Mouse (Mus musculus) liver, embryonic 12.5 days (tissue): ENCODE data around the gene Cmas. TPM values are rescaled to one million over a fixed set of nuclear protein-coding genes. Genes with fewer than 3 reads are reported as not detected.

ENCODE experiments used
- ATAC-seq: fragments of 200-750 bp; cut with Nextera tagmentation; 2 replicates; pipeline ENCODE4 v1.8.0; 2017; ENCODE audit warnings: moderate number of reproducible peaks, mild to moderate bottlenecking, moderate library complexity
- H3K27ac ChIP-seq: fragments of 300-500 bp; sonication (generic); 2 replicates; pipeline ENCODE4 v1.5.1; 2016; ENCODE audit warnings: mild to moderate bottlenecking
- H3K27me3 ChIP-seq: fragments of 300-500 bp; sonication (generic); replicated peaks from 2 replicates; pipeline ENCODE4 v1.6.1; 2016; ENCODE audit warnings: mild to moderate bottlenecking, moderate library complexity
- H3K36me3 ChIP-seq: fragments of 300-500 bp; sonication (generic); 2 replicates; pipeline ENCODE4 v1.6.1; 2016; ENCODE audit warnings: mild to moderate bottlenecking, moderate library complexity
- H3K4me1 ChIP-seq: fragments of 300-500 bp; sonication (generic); 2 replicates; pipeline ENCODE4 v1.6.1; 2016
- H3K4me2 ChIP-seq: fragments of 300-500 bp; sonication (generic); 2 replicates; pipeline ENCODE4 v1.6.1; 2016; ENCODE audit warnings: mild to moderate bottlenecking, moderate library complexity
- H3K4me3 ChIP-seq: fragments of 300-500 bp; sonication (generic); 2 replicates; pipeline ENCODE4 v1.5.1; 2016; ENCODE audit warnings: mild to moderate bottlenecking, moderate library complexity
- H3K9ac ChIP-seq: fragments of 300-500 bp; sonication (generic); 2 replicates; pipeline ENCODE4 v1.6.1; 2016; ENCODE audit warnings: mild to moderate bottlenecking, moderate library complexity
- H3K9me3 ChIP-seq: fragments of 300-500 bp; sonication (generic); replicated peaks from 2 replicates; pipeline ENCODE4 v1.6.1; 2016; ENCODE audit warnings: mild to moderate bottlenecking, moderate library complexity
- WGBS: fragments of 180-500 bp; shearing (Covaris S2); methylation state at CpG from one replicate; pipeline ENCODE4 v1.1.7; 2016; ENCODE audit not compliant: insufficient replicate concordance; 5-methylcytosine and 5-hydroxymethylcytosine counted together
- polyA plus RNA-seq: library from polyadenylated mRNA; unstranded; fragments of >200 nt; fragmentation: Nextera tagmentation; extraction: Ambion mirVana; gene quantifications from 2 replicates; pipeline ENCODE4 v1.2.1, GENCODE M21; 2016

Cmas gene
- polyA plus RNA-seq, 1 experiment from 2014 or later, result 157 TPM

DNA sequence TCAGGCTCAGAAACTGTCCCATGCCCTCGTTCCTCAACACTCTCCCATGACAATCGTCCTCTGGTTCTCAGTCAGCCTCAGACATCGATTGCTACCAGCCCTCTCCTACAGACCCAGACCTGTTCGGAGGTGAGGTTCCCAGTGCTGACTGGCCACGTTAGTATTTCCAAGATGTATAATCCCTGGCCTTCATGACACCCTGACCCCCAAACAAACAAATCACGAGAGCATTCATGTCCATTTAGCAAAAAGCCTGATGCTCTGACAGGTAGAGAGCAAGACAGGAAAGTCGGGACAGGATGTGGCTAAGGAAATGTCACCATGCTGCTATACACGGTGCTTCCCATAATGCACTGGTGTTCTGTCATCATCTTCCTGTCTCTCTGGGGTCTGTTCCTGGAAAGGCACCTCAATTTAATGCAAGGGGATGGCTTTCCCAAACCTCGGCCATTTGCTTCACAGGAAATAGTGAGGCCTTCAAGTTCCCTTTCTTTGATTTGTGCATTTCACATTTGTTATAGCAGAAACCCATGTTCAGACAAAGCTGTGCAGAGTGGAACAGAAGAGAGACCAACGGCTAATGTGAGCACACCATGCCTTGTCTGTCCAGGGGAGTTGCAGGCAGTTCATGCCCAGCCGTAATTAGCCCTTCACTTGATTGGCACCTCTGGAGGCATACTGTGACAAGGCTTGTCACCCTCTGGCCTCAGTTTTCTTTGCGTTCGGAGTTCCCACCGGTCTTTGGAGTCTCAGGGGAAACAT, 23.5 kb downstream of the Cmas start:
- Histone ChIP-seq H3K27ac (no peak overlapping the region), H3K36me3 (peaks cover 23% of the 10 kb centered on the region), H3K9me3 (no peaks in the 10 kb centered on the region), H3K4me1 (peaks cover 23% of the 10 kb centered on the region), H3K27me3 (no peaks in the 10 kb centered on the region), H3K4me2 (no peak overlapping the region), H3K9ac (no peak overlapping the region), H3K4me3 (no peak overlapping the region)
- 57% methylated on average over 14 of the region's 14 CpGs for WGBS
- no peak for ATAC-seq

DNA sequence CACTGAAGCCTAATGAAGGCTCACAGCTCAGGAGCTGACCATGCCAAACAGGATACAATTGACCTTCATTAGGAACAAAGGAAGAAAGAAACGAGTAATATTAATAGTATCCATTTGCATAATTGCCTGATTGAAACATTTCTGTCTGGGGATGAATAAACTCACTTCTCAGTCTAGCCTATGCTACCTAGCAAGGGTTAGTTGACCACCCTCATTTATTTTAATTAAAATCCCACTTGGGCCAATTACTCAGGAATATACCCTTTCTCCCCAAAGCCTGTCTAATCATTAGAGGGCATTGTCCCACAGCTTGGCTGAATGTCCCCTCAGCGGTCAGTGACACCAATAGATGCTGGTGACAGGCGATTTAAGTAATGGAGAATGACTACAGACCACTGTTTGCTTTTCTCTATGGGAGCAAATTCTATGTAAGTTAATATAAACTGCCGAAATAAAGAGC, 24.1 kb downstream of the Cmas start:
- 75% methylated on average over 4 of the region's 4 CpGs for WGBS
- Histone ChIP-seq H3K36me3 (peaks cover 17% of the 10 kb centered on the region), H3K4me3 (no peak overlapping the region), H3K4me2 (no peak overlapping the region), H3K9ac (no peak overlapping the region), H3K27ac (no peak overlapping the region), H3K27me3 (no peaks in the 10 kb centered on the region), H3K4me1 (peaks cover 22% of the 10 kb centered on the region), H3K9me3 (no peaks in the 10 kb centered on the region)
- ATAC-seq, result no peak

DNA sequence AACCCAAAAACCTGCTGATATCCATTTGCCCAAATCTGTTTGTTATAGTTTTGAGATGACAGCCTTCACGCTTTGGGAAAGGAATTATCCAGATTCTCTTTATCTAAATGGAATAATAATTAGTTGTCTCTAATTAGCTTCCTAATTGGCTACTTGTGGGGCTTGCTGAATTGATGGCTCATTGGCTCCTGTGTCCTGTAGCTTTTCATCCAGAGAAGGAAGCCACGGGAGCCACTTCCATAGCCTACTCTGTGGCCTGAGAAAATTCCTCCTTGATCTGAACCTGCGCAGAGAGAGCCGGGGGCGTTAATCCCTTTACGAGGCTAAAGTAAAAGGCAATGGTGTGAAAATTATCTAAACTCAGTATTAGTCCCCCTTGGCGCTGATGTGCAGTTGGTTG, 24.8 kb downstream of the Cmas start:
- Histone ChIP-seq H3K9me3 (no peaks in the 10 kb centered on the region), H3K27ac (no peak overlapping the region), H3K4me2 (no peak overlapping the region), H3K9ac (no peak overlapping the region), H3K4me3 (no peak overlapping the region), H3K27me3 (no peaks in the 10 kb centered on the region), H3K36me3 (peaks cover 10% of the 10 kb centered on the region), H3K4me1 (peaks cover 15% of the 10 kb centered on the region)
- WGBS, result 75% methylated on average over 7 of the region's 7 CpGs
- no peak for ATAC-seq

DNA sequence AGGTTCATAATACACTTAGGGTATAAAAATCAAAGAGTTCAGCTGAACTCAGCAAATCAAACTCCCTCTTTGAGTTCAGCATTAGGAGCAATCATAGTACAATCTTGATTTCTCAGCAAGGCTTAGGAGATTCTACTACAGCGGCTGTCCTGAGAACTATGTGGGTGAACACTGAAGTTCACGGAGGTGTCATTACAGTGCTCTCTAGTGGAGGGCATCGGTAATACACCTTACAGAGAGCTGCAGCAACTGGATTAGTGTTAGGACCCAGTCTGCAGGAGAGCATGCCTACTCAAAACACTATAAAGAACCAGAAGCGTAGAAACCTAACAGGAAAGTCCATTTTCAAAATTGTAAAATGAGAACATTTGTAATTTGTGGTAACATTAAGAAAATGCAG, 28.9 kb downstream of the Cmas start:
- no peak overlapping the region for H3K27ac ChIP-seq
- ATAC-seq, result no peak
- H3K9ac ChIP-seq, result no peak overlapping the region
- H3K36me3 ChIP-seq, result no peaks in the 10 kb centered on the region
- no peak overlapping the region for H3K4me2 ChIP-seq
- H3K4me3 ChIP-seq, result no peak overlapping the region
- H3K9me3 ChIP-seq, result no peaks in the 10 kb centered on the region
- H3K27me3 ChIP-seq, result no peaks in the 10 kb centered on the region
- 18% methylated on average over 4 of the region's 4 CpGs for WGBS
- H3K4me1 ChIP-seq, result no peaks in the 10 kb centered on the region

DNA sequence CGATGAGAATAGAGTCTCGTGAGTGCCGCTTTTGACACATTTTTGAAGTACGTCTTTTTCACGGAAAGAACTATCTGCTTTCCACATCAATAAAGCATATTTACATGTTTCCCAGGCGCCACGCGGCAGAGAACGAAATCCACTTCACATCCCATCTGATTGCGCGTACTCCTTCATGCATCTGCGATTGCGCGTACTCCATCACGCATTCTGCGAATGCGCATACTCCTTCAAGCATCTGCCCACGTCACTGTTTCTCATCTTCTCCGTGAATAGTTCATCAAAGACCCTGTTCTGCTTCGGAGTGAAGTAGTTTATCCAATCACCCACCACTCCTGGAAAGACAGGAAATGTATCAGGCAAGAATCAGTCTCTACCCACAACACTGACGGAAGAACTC, 29.6 kb downstream of the Cmas start:
- Histone ChIP-seq H3K4me3 (no peak overlapping the region), H3K9me3 (no peaks in the 10 kb centered on the region), H3K36me3 (no peaks in the 10 kb centered on the region), H3K27me3 (no peaks in the 10 kb centered on the region), H3K27ac (no peak overlapping the region), H3K4me1 (no peaks in the 10 kb centered on the region), H3K9ac (no peak overlapping the region), H3K4me2 (no peak overlapping the region)
- no peak for ATAC-seq
- WGBS, result 81% methylated on average over 21 of the region's 21 CpGs

DNA sequence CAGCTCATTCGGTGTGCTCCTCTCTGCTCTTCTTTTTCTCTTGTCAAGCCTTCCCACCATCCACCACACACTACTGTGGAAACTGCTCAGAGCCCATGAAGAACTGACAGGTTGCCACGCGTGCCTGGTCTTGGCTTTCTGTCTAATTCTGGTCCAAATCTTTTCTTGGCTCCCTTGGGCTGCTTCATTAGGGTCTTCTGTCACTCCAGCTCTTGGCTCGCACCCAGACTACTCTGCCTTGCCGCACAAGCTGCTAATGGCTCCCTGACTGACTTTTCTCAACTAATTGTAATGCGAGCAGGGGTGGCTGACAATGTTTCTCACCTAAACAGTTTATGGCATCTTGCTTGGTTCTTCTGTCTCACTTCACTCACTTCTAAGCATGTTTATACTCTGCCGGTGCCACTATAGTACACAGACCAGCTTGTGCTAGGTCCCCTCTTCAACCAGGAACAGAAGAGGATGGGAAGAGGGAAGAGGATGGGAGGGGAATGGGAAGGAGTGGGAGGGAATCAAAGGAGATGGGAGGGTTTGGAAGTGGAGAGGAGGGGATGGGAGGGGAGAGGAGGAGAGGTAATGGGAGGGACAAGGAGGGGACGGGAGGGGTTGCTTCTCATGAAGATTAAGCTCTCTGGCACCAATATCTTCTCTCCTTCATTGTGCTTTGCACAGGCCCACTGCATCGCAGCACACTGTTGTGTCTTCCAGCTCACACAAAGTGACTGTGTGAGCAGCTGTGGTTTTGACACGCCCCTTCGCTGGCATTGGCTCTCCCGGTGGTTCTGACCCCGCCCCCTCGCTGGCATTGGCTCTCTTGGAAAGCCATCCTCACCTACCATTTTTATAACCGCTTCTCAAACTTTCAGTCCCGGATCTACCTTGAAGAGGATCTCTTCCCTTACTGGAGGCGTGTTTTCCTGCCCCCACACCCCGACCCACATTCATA, 31.8 kb downstream of the Cmas start:
- 60% methylated on average over 18 of the region's 18 CpGs for WGBS

DNA sequence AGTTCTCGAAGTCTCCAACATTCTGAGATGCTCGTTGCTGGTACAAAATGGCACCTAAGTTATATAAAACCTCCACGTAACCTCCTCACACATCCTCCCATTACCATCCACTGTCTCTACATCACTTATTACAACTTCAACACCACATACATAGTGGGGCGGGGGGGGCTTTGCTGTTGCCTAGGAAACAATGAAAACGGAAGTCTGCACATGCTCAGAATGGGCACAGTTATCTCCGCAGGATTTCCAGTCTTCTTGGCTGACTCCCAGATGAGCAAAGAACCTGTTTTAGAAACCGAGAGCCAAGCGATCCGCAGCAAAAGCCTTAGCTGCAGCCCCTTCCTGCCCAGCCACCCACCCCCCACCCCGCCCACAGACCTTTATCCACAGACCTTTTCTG, 33.2 kb downstream of the Cmas start:
- Histone ChIP-seq H3K27me3 (no peaks in the 10 kb centered on the region), H3K9ac (no peak overlapping the region), H3K4me2 (no peak overlapping the region), H3K4me1 (no peaks in the 10 kb centered on the region), H3K27ac (no peak overlapping the region), H3K9me3 (no peaks in the 10 kb centered on the region), H3K36me3 (no peaks in the 10 kb centered on the region), H3K4me3 (no peak overlapping the region)
- WGBS, result 78% methylated on average over 10 of the region's 10 CpGs
- no peak for ATAC-seq

More for the DNA sequence above, 31.8 kb downstream of the Cmas start:
- Histone ChIP-seq H3K4me2 (no peak overlapping the region), H3K4me3 (no peak overlapping the region), H3K9ac (no peak overlapping the region), H3K4me1 (no peaks in the 10 kb centered on the region), H3K27ac (no peak overlapping the region), H3K36me3 (no peaks in the 10 kb centered on the region), H3K9me3 (no peaks in the 10 kb centered on the region), H3K27me3 (no peaks in the 10 kb centered on the region)
- no peak for ATAC-seq

DNA sequence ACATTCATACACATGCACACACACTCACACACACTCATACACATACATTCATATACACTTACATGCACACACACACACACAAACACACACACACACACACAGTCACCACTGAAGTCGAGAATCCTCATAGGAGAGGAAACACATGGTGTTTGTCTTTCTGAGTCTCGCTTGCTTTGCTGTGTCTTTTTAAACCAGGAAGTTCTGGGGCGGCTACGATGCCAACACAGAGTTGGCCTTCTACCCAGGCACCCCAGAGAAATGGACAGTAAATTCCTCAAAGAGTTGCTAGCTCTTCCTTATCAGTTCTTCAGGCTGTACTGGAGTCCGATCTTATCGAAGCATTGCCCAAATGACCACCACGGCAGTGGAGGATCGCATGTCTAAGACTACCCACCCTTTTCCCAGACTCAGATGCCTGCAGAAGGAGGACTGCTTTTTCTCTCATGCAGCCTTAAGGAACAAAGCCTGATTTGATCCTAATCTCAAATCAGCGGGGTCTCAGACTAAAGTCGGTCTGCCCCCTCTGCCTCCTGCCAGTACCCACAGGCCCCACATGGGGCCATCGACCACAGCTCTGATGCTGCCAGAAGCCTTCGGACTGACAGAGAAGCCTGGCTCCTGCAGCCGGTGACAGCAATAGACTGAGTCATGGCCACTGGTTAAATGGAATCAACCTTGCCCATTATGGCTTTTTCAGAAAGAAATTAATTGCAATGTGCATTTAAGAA, 35.9 kb downstream of the Cmas start:
- Histone ChIP-seq H3K4me2 (no peak overlapping the region), H3K9ac (no peak overlapping the region), H3K27me3 (no peaks in the 10 kb centered on the region), H3K27ac (no peak overlapping the region), H3K9me3 (no peaks in the 10 kb centered on the region), H3K4me1 (0 out of 2 replicates have a peak, but pooled peaks cover 6% of the 10 kb centered on the region), H3K36me3 (no peaks in the 10 kb centered on the region), H3K4me3 (no peak overlapping the region)
- ATAC-seq, result no peak
- WGBS, result 26% methylated on average over 13 of the region's 13 CpGs

DNA sequence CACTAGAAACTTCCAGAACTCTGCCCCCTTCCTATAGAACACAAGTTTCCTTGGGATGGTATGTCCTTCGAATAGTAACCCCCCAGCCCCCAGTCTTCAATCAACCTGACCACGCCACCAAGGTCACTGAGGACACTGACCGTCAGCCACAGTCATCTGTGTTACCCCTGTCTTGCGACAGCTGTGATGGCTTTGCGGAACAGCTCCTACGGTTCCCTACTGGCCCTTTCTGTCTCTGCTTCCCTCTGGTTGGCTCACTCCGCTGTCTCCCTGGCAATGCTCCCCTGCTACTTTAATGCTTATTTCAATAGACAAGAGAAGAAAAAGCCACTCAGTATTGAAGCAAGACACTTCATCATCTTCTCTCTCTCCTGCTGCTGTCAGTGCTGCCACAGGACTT, 37.0 kb downstream of the Cmas start:
- no peak for ATAC-seq

DNA sequence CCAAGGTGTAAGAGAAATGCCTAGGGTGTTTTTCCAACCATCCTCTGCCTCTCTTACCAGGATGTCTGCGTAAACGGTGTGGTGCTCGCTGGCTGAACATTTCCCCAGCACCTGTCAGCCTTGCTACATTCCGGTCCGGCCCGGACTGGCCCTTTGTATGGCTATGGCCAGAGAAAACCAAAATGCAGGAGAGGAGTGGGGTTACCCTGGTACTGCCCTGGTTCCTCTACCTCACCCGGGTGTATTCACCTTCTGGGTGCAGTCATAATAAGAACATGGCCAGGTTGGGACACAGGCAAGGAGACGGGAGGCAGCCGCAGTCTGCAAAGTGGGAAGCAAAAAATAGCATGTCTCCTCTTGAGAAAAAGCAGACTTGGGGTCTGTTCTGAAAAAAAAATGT, 38.6 kb downstream of the Cmas start:
- H3K9me3 ChIP-seq, result no peaks in the 10 kb centered on the region
- H3K4me2 ChIP-seq, result no peak overlapping the region
- no peaks in the 10 kb centered on the region for H3K36me3 ChIP-seq
- no peak overlapping the region for H3K4me3 ChIP-seq
- H3K9ac ChIP-seq, result no peak overlapping the region
- no peaks in the 10 kb centered on the region for H3K27me3 ChIP-seq
- no peak for ATAC-seq
- 81% methylated on average over 9 of the region's 9 CpGs for WGBS
- H3K4me1 ChIP-seq, result peaks cover 20% of the 10 kb centered on the region
- H3K27ac ChIP-seq, result no peak overlapping the region

More for the DNA sequence above, 37.0 kb downstream of the Cmas start:
- Histone ChIP-seq H3K4me3 (no peak overlapping the region), H3K36me3 (no peaks in the 10 kb centered on the region), H3K4me1 (peaks cover 6% of the 10 kb centered on the region; the same call in 1 of the 2 replicates), H3K27me3 (no peaks in the 10 kb centered on the region), H3K9me3 (no peaks in the 10 kb centered on the region), H3K27ac (no peak overlapping the region), H3K4me2 (no peak overlapping the region), H3K9ac (no peak overlapping the region)
- WGBS, result 64% methylated on average over 7 of the region's 7 CpGs

DNA sequence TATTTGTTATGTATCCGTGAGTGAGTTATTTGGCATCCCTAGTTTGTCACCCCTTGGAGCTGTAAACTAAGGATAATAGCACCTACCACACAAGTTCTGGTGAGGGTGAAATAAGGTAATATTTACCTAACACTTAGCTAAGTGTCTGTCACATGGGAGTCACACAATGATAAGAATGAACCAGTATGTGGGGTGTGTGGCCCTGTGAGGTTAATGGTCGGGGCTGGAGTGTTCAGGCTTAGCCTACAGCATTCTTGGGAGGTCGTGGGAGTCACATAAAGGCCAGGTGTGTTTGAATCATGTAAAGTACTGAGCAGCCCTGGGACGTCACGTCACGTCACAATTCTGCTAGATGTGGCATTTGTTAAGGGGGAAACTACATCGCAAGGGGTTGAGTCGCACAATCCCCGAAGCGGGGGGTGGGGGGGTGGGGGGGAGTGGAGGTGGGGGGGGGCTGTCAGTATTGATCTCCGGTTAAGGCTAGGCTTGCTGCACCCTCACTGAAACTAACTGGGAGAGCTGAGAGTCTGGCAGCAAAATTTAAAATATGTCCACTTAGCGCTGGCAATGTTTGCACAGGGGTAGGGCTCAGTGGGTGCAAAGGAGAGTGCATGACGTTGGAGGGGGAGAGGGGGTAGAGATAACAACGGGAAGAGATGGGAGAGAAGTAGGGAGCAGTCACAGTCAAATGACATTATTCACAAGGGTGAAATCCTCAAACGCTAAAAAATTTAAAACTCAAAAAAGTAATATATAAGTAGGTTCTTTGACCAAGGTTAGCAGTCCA, 39.4 kb downstream of the Cmas start:
- H3K4me1 ChIP-seq, result peaks cover 24% of the 10 kb centered on the region
- no peak overlapping the region for H3K9ac ChIP-seq
- 65% methylated on average over 15 of the region's 15 CpGs for WGBS
- no peaks in the 10 kb centered on the region for H3K27me3 ChIP-seq
- H3K9me3 ChIP-seq, result no peaks in the 10 kb centered on the region
- no peaks in the 10 kb centered on the region for H3K36me3 ChIP-seq
- H3K4me3 ChIP-seq, result no peak overlapping the region
- H3K4me2 ChIP-seq, result no peak overlapping the region
- H3K27ac ChIP-seq, result no peak overlapping the region
- no peak for ATAC-seq
